Mouse (Mus musculus) heart, adult 2 months (tissue): Measurements from ENCODE around the gene Snx15.

ENCODE experiments used
- EP300 ChIP-seq: fragments of 200-500 bp; IDR thresholded peaks from 2 replicates; pipeline ENCODE4 v1.6.1; 2011; ENCODE audit warnings: low read depth, low read length, control low read depth; ENCODE audit not compliant: insufficient read depth
- POLR2A ChIP-seq: fragments of 200-500 bp; IDR thresholded peaks from 2 replicates; pipeline ENCODE4 v1.6.1; 2011; ENCODE audit warnings: mild to moderate bottlenecking, low read depth, low read length, control low read depth; ENCODE audit not compliant: insufficient read depth

- TF ChIP-seq POLR2A: no peak
- no peak for TF ChIP-seq EP300
These were observed 25.8 kb downstream of the Snx15 start for GRCm38 (mm10) chr19:6102169-6102853.
